Mouse (Mus musculus): ENCODE results near the gene Adgrg3. TPM values are rescaled to one million over a fixed set of nuclear protein-coding genes. Genes with fewer than 3 reads are reported as not detected.
"Not testable (repeated sequence)": the region's sequence is repeated elsewhere in the genome, so short reads cannot be mapped to it uniquely, and the experiment has no call there.

The Adgrg3 gene
- polyA plus RNA-seq, 1 experiment from 2014 or later: 2.7 TPM

GRCm38 (mm10) chr8:95020821-95021220 lies 3.3 kb downstream of the Adgrg3 start:
- no peak overlapping the region for H3K9ac ChIP-seq (ENCODE audit: low read length)
- WGBS: 79% methylated on average over 10 of the region's 10 CpGs
- no peak overlapping the region for H3K4me2 ChIP-seq (ENCODE audit: low read depth, severe bottlenecking)

GRCm38 (mm10) chr8:95023201-95023600 lies 5.7 kb downstream of the Adgrg3 start:
- ATAC-seq (ENCODE audit: insufficient number of reproducible peaks, low FRiP score, low TSS enrichment, low read depth) (no peak), DNase-seq (ENCODE audit: low spot score) (no peak)
- WGBS: 26% methylated on average over 8 of the region's 8 CpGs
- Histone ChIP-seq H3K4me2 (ENCODE audit: low read depth, severe bottlenecking) (no peak overlapping the region), H3K9ac (ENCODE audit: low read length) (no peak overlapping the region), H3K4me1 (ENCODE audit: control insufficient read depth, insufficient read depth, low read length) (peaks cover 3% of the 10 kb centered on the region; the same call in 1 of the 2 replicates), H3K27me3 (ENCODE audit: control insufficient read depth, insufficient read depth, low read length) (no peaks in the 10 kb centered on the region), H3K36me3 (ENCODE audit: control insufficient read depth, insufficient read depth, low read length) (no peaks in the 10 kb centered on the region), H3K27ac (replicated peaks; ENCODE audit: low read depth, low read length) (no peak overlapping the region), H3K9me3 (ENCODE audit: control insufficient read depth, low read length) (no peaks in the 10 kb centered on the region), H3K4me3 (ENCODE audit: low read depth, low read length) (no peak overlapping the region)

More at GRCm38 (mm10) chr8:95020821-95021220, 3.3 kb downstream of the Adgrg3 start:
- DNase-seq (ENCODE audit: low spot score) (no peak), ATAC-seq (ENCODE audit: insufficient number of reproducible peaks, low FRiP score, low TSS enrichment, low read depth) (no peak)
- Histone ChIP-seq H3K27me3 (ENCODE audit: control insufficient read depth, insufficient read depth, low read length) (no peaks in the 10 kb centered on the region), H3K36me3 (ENCODE audit: control insufficient read depth, insufficient read depth, low read length) (no peaks in the 10 kb centered on the region), H3K9me3 (ENCODE audit: control insufficient read depth, low read length) (no peaks in the 10 kb centered on the region), H3K27ac (replicated peaks; ENCODE audit: low read depth, low read length) (no peak overlapping the region), H3K4me3 (ENCODE audit: low read depth, low read length) (no peak overlapping the region), H3K4me1 (ENCODE audit: control insufficient read depth, insufficient read depth, low read length) (peaks cover 3% of the 10 kb centered on the region; the same call in 1 of the 2 replicates)

GRCm38 (mm10) chr8:95024387-95024786 lies 6.9 kb downstream of the Adgrg3 start:
- ATAC-seq (ENCODE audit: insufficient number of reproducible peaks, low FRiP score, low TSS enrichment, low read depth) (no peak), DNase-seq (ENCODE audit: low spot score) (no peak)
- no peaks in the 10 kb centered on the region for H3K36me3 ChIP-seq (ENCODE audit: control insufficient read depth, insufficient read depth, low read length)
- H3K9me3 ChIP-seq (ENCODE audit: control insufficient read depth, low read length): no peaks in the 10 kb centered on the region
- H3K27ac ChIP-seq (replicated peaks; ENCODE audit: low read depth, low read length): no peak overlapping the region
- no peak overlapping the region for H3K9ac ChIP-seq (ENCODE audit: low read length)
- peaks cover 3% of the 10 kb centered on the region; the same call in 1 of the 2 replicates for H3K4me1 ChIP-seq (ENCODE audit: control insufficient read depth, insufficient read depth, low read length)
- no peak overlapping the region for H3K4me3 ChIP-seq (ENCODE audit: low read depth, low read length)
- WGBS: 77% methylated on average over 4 of the region's 4 CpGs
- no peak overlapping the region for H3K4me2 ChIP-seq (ENCODE audit: low read depth, severe bottlenecking)
- H3K27me3 ChIP-seq (ENCODE audit: control insufficient read depth, insufficient read depth, low read length): no peaks in the 10 kb centered on the region

- ATAC-seq (ENCODE audit: insufficient number of reproducible peaks, low FRiP score, low TSS enrichment, low read depth): no peak
- Histone ChIP-seq H3K9ac (ENCODE audit: low read length) (no peak overlapping the region), H3K27me3 (ENCODE audit: control insufficient read depth, insufficient read depth, low read length) (no peaks in the 10 kb centered on the region), H3K4me1 (ENCODE audit: control insufficient read depth, insufficient read depth, low read length) (peaks cover 3% of the 10 kb centered on the region; the same call in 1 of the 2 replicates), H3K4me2 (ENCODE audit: low read depth, severe bottlenecking) (no peak overlapping the region), H3K9me3 (ENCODE audit: control insufficient read depth, low read length) (no peaks in the 10 kb centered on the region), H3K4me3 (ENCODE audit: low read depth, low read length) (no peak overlapping the region), H3K27ac (replicated peaks; ENCODE audit: low read depth, low read length) (no peak overlapping the region), H3K36me3 (ENCODE audit: control insufficient read depth, insufficient read depth, low read length) (no peaks in the 10 kb centered on the region)
- peak; percentile 63 for DNase-seq (ENCODE audit: low spot score)
- WGBS: 62% methylated on average over 2 of the region's 2 CpGs
These were observed 7.9 kb downstream of the Adgrg3 start for GRCm38 (mm10) chr8:95025421-95025820.

GRCm38 (mm10) chr8:95028391-95028790 lies 10.9 kb downstream of the Adgrg3 start:
- ATAC-seq (ENCODE audit: insufficient number of reproducible peaks, low FRiP score, low TSS enrichment, low read depth); H3K9me3 ChIP-seq (ENCODE audit: control insufficient read depth, low read length); H3K27me3 ChIP-seq (ENCODE audit: control insufficient read depth, insufficient read depth, low read length); H3K4me1 ChIP-seq (ENCODE audit: control insufficient read depth, insufficient read depth, low read length); H3K9ac ChIP-seq (ENCODE audit: low read length); H3K27ac ChIP-seq (replicated peaks; ENCODE audit: low read depth, low read length); H3K36me3 ChIP-seq (ENCODE audit: control insufficient read depth, insufficient read depth, low read length); H3K4me2 ChIP-seq (ENCODE audit: low read depth, severe bottlenecking); H3K4me3 ChIP-seq (ENCODE audit: low read depth, low read length): not testable (repeated sequence)
- WGBS: 55% methylated on average over 7 of the region's 7 CpGs
- DNase-seq (ENCODE audit: low spot score): peak; percentile 68

- DNase-seq (ENCODE audit: low spot score) (peak; percentile 47), ATAC-seq (ENCODE audit: insufficient number of reproducible peaks, low FRiP score, low TSS enrichment, low read depth) (peak; percentile 65; the same call in 1 of the 2 replicates)
- no peaks in the 10 kb centered on the region for H3K9me3 ChIP-seq (ENCODE audit: control insufficient read depth, low read length)
- no peak overlapping the region for H3K4me3 ChIP-seq (ENCODE audit: low read depth, low read length)
- H3K27me3 ChIP-seq (ENCODE audit: control insufficient read depth, insufficient read depth, low read length): no peaks in the 10 kb centered on the region
- WGBS: 67% methylated on average over 7 of the region's 7 CpGs
- no peak overlapping the region for H3K4me2 ChIP-seq (ENCODE audit: low read depth, severe bottlenecking)
- no peak overlapping the region for H3K9ac ChIP-seq (ENCODE audit: low read length)
- H3K27ac ChIP-seq (replicated peaks; ENCODE audit: low read depth, low read length): no peak overlapping the region
- H3K36me3 ChIP-seq (ENCODE audit: control insufficient read depth, insufficient read depth, low read length): no peaks in the 10 kb centered on the region
- no peaks in the 10 kb centered on the region for H3K4me1 ChIP-seq (ENCODE audit: control insufficient read depth, insufficient read depth, low read length)
These were observed 19.8 kb downstream of the Adgrg3 start for GRCm38 (mm10) chr8:95037106-95037925.

GRCm38 (mm10) chr8:95041883-95042784 lies 24.6 kb downstream of the Adgrg3 start:
- ATAC-seq (ENCODE audit: insufficient number of reproducible peaks, low FRiP score, low TSS enrichment, low read depth) (no peak), DNase-seq (ENCODE audit: low spot score) (no peak)
- no peak overlapping the region for H3K27ac ChIP-seq (replicated peaks; ENCODE audit: low read depth, low read length)
- no peaks in the 10 kb centered on the region for H3K9me3 ChIP-seq (ENCODE audit: control insufficient read depth, low read length)
- H3K36me3 ChIP-seq (ENCODE audit: control insufficient read depth, insufficient read depth, low read length): no peaks in the 10 kb centered on the region
- H3K4me1 ChIP-seq (ENCODE audit: control insufficient read depth, insufficient read depth, low read length): no peaks in the 10 kb centered on the region
- no peak overlapping the region for H3K4me2 ChIP-seq (ENCODE audit: low read depth, severe bottlenecking)
- no peak overlapping the region for H3K9ac ChIP-seq (ENCODE audit: low read length)
- WGBS: 73% methylated on average over 6 of the region's 6 CpGs
- no peaks in the 10 kb centered on the region for H3K27me3 ChIP-seq (ENCODE audit: control insufficient read depth, insufficient read depth, low read length)
- H3K4me3 ChIP-seq (ENCODE audit: low read depth, low read length): no peak overlapping the region

- Histone ChIP-seq H3K9me3 (ENCODE audit: control insufficient read depth, low read length) (no peaks in the 10 kb centered on the region), H3K36me3 (ENCODE audit: control insufficient read depth, insufficient read depth, low read length) (no peaks in the 10 kb centered on the region), H3K4me2 (ENCODE audit: low read depth, severe bottlenecking) (no peak overlapping the region), H3K4me3 (ENCODE audit: low read depth, low read length) (no peak overlapping the region), H3K4me1 (ENCODE audit: control insufficient read depth, insufficient read depth, low read length) (no peaks in the 10 kb centered on the region), H3K27me3 (ENCODE audit: control insufficient read depth, insufficient read depth, low read length) (no peaks in the 10 kb centered on the region), H3K9ac (ENCODE audit: low read length) (no peak overlapping the region), H3K27ac (replicated peaks; ENCODE audit: low read depth, low read length) (no peak overlapping the region)
- ATAC-seq (ENCODE audit: insufficient number of reproducible peaks, low FRiP score, low TSS enrichment, low read depth): no peak
- 67% methylated on average over 4 of the region's 4 CpGs for WGBS
- no peak for DNase-seq (ENCODE audit: low spot score)
These were observed 27.3 kb downstream of the Adgrg3 start for GRCm38 (mm10) chr8:95044811-95045210.

All from limb, embryonic 11.5 days (tissue).